Mouse (Mus musculus) granulocyte monocyte progenitor cell, adult 5-6 weeks (primary cell): ENCODE data around the gene 9130023H24Rik. TPM values are rescaled to one million over a fixed set of nuclear protein-coding genes. Genes with fewer than 3 reads are reported as not detected.

Experiments
- ATAC-seq: replicated peaks from 2 replicates; pipeline ENCODE4 v1.8.0; 2016; ENCODE audit warnings: mild to moderate bottlenecking, moderate TSS enrichment, inconsistent platforms; ENCODE audit not compliant: poor library complexity, severe bottlenecking
- total RNA-seq, 2 experiments: library from RNA; stranded (forward) in 1 of 2; stranded (reverse) in 1 of 2; fragments of 200-712, 200-1000 nt in 1 of 2; fragments of >200 nt in 1 of 2; fragmentation: Nextera tagmentation in 1 of 2; gene quantifications; 2 replicates each; pipeline ENCODE4 v1.2.3; 2014 to 2017

Gene 9130023H24Rik
- total RNA-seq, 2 experiments from 2014 or later = 2.3 to 6.6 TPM

- no peak for ATAC-seq
Measured at GRCm38 (mm10) chr7:128204179-128204578, 33.7 kb downstream of the 9130023H24Rik start.

- ATAC-seq = no peak
Measured at GRCm38 (mm10) chr7:128203071-128203470, 34.8 kb downstream of the 9130023H24Rik start.

- no peak for ATAC-seq
Measured at GRCm38 (mm10) chr7:128201607-128202006, 36.2 kb downstream of the 9130023H24Rik start.

Other genes with a start within 250 kb of the 9130023H24Rik start
- gene Pycard, start 244.2 kb downstream of the 9130023H24Rik start, total RNA-seq (2014; fragmentation: Nextera tagmentation) = 115 and 175 TPM in 2 replicates
- 62.6 and 101 TPM in 2 replicates for gene Pycard, start 244.2 kb downstream of the 9130023H24Rik start, total RNA-seq (2017)
- gene Trim72, start 234.1 kb downstream of the 9130023H24Rik start, total RNA-seq (2014; fragmentation: Nextera tagmentation) = not detected in 2 replicates
- gene Trim72, start 234.1 kb downstream of the 9130023H24Rik start, total RNA-seq (2017) = not detected in 2 replicates
- 12.5 and 17.5 TPM in 2 replicates for gene Itgam, start 175.4 kb downstream of the 9130023H24Rik start, total RNA-seq (2014; fragmentation: Nextera tagmentation)
- 21.6 and 23.7 TPM in 2 replicates for gene Itgam, start 175.4 kb downstream of the 9130023H24Rik start, total RNA-seq (2017)
- not detected in 2 replicates for gene Gm49368, start 175.3 kb downstream of the 9130023H24Rik start, total RNA-seq (2014; fragmentation: Nextera tagmentation)
- 0.09 TPM in 1 of 2 replicates, not detected in the other for gene Gm49368, start 175.3 kb downstream of the 9130023H24Rik start, total RNA-seq (2017)
- 0.54 and 2.4 TPM in 2 replicates for gene Itgax, start 108.5 kb downstream of the 9130023H24Rik start, total RNA-seq (2014; fragmentation: Nextera tagmentation)
- 1.9 and 2.4 TPM in 2 replicates for gene Itgax, start 108.5 kb downstream of the 9130023H24Rik start, total RNA-seq (2017)
- gene Itgad, start 83.7 kb downstream of the 9130023H24Rik start, total RNA-seq (2014; fragmentation: Nextera tagmentation) = 0.47 TPM in 1 of 2 replicates, not detected in the other
- 0.21 TPM in 1 of 2 replicates, not detected in the other for gene Itgad, start 83.7 kb downstream of the 9130023H24Rik start, total RNA-seq (2017)
- 7.4 TPM in 1 of 2 replicates, not detected in the other for gene Cox6a2, start 31.6 kb downstream of the 9130023H24Rik start, total RNA-seq (2014; fragmentation: Nextera tagmentation)
- gene Cox6a2, start 31.6 kb downstream of the 9130023H24Rik start, total RNA-seq (2017) = 0.34 and 1.1 TPM in 2 replicates
- 6.0 and 15.4 TPM in 2 replicates for gene Armc5, start 689 bp downstream of the 9130023H24Rik start, total RNA-seq (2014; fragmentation: Nextera tagmentation)
- 9.3 and 9.6 TPM in 2 replicates for gene Armc5, start 689 bp downstream of the 9130023H24Rik start, total RNA-seq (2017)
- 0.06 and 1.2 TPM in 2 replicates for gene Tgfb1i1, start 8.8 kb upstream of the 9130023H24Rik start, total RNA-seq (2014; fragmentation: Nextera tagmentation)
- gene Tgfb1i1, start 8.8 kb upstream of the 9130023H24Rik start, total RNA-seq (2017) = not detected in 2 replicates
- gene Slc5a2, start 27.6 kb upstream of the 9130023H24Rik start, total RNA-seq (2014; fragmentation: Nextera tagmentation) = not detected in 2 replicates
- gene Slc5a2, start 27.6 kb upstream of the 9130023H24Rik start, total RNA-seq (2017) = not detected in 2 replicates
- gene BC017158, start 60.1 kb upstream of the 9130023H24Rik start, total RNA-seq (2014; fragmentation: Nextera tagmentation) = 37.7 and 45.6 TPM in 2 replicates
- gene BC017158, start 60.1 kb upstream of the 9130023H24Rik start, total RNA-seq (2017) = 18.4 and 24.8 TPM in 2 replicates
- gene Rgs10, start 180.7 kb upstream of the 9130023H24Rik start, total RNA-seq (2014; fragmentation: Nextera tagmentation) = 89.9 and 96.4 TPM in 2 replicates
- 36.1 and 66.2 TPM in 2 replicates for gene Rgs10, start 180.7 kb upstream of the 9130023H24Rik start, total RNA-seq (2017)
- 157 TPM in 2 replicates for gene Tial1, start 223.7 kb upstream of the 9130023H24Rik start, total RNA-seq (2014; fragmentation: Nextera tagmentation)
- gene Tial1, start 223.7 kb upstream of the 9130023H24Rik start, total RNA-seq (2017) = 66.7 and 68.0 TPM in 2 replicates